Mouse (Mus musculus) G1E (cell line): Measurements from ENCODE around the gene Scarb1.

Experiments used
- CTCF ChIP-seq: IDR thresholded peaks from 2 replicates; pipeline ENCODE4 v1.5.1; 2012; ENCODE audit warnings: low read depth, low read length, inconsistent platforms, mixed read lengths
- TAL1 ChIP-seq: conservative IDR thresholded peaks from 2 replicates; pipeline ENCODE4 v1.6.1; 2012; ENCODE audit warnings: low read depth, low read length, inconsistent platforms, mixed read lengths

GRCm38 (mm10) chr5:125244825-125245533 lies 95.9 kb downstream of the Scarb1 start:
- TF ChIP-seq CTCF: no peak
- TF ChIP-seq TAL1: no peak
